Comparison of ENCODE assay signal across 8 mouse cellular contexts in the genomic region with DNA sequence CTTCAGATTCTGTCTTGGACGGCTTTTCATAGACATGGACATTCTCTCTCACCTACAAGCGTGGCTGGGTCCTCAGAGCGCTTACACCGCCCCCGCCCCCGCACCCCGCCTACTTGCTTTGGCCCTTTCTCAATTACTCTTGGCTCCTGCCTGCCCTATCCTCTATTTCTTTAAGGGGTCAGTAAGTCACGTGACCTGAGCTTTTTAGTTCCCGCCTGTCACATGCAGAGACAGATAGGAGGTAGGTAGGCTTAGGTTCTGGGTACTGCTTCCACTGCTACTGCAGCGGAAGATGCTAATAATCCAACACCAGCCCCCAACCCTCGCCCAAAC. TPM values are rescaled to one million over a fixed set of nuclear protein-coding genes. Genes with fewer than 3 reads are reported as not detected.
A peak's percentile ranks its signal among the peaks of the same experiment; 100 is the strongest.
DNase-seq lines count a peak whose midpoint lies in the region; ATAC-seq and TF ChIP-seq lines count a peak whose summit lies in the region.

No protein-coding gene starts in this region.

- intact Hi-C loops in left cerebral cortex, adult 2 months (cut with DNase I) = no loop called here
- intact Hi-C loops in left cerebral cortex, postnatal 4 days (cut with DNase I) = no loop called here

- DNase-seq in left cerebral cortex, adult 2 months (ENCODE audit: extremely low spot score in 1 of 2, low spot score in 2 of 2) = no peak
- DNase-seq in left cerebral cortex, postnatal 4 days = no peak
- no peak for DNase-seq in limb, embryonic 14.5 days (ENCODE audit: low spot score)
- no peak for DNase-seq in urinary bladder, postnatal 4 days (ENCODE audit: low spot score in 2 of 2)
- DNase-seq in gastrocnemius, adult 8-10 months (ENCODE audit: low spot score in 2 of 2) = no peak
- no peak for DNase-seq in left cerebral cortex, adult 8-10 months (ENCODE audit: low spot score in 2 of 2)

- peak overlapping the region; percentile 84 for H3K4me2 ChIP-seq in limb, embryonic 14.5 days (replicated peaks; ENCODE audit: low read depth, low read length, severe bottlenecking)

- H3K27me3 ChIP-seq in erythroblast, embryonic 14.5 days (ENCODE audit: control insufficient read depth) = peaks cover 2% of the 10 kb centered on the region; the same call in 1 of the 2 replicates
- no peaks in the 10 kb centered on the region for H3K27me3 ChIP-seq in limb, embryonic 14.5 days (ENCODE audit: control insufficient read depth, insufficient read depth, low read length)

- peaks cover 12% of the 10 kb centered on the region for H3K9me3 ChIP-seq in erythroblast, embryonic 14.5 days (ENCODE audit: control insufficient read depth, low read length)
- H3K9me3 ChIP-seq in limb, embryonic 14.5 days (ENCODE audit: control insufficient read depth, low read length) = no peaks in the 10 kb centered on the region

- H3K27ac ChIP-seq in left cerebral cortex, adult 2 months = peak overlapping the region; percentile 88
- H3K27ac ChIP-seq in limb, embryonic 14.5 days (replicated peaks; ENCODE audit: low read depth, low read length) = no peak overlapping the region
- H3K27ac ChIP-seq in olfactory bulb, adult 2 months (ENCODE audit: insufficient read depth, low read depth, low read length) = 0 out of 2 replicates have a peak overlapping the region, but pooled peaks have one; percentile 5

- H3K4me1 ChIP-seq in erythroblast, embryonic 14.5 days (ENCODE audit: control insufficient read depth) = peaks cover 83% of the 10 kb centered on the region
- H3K4me1 ChIP-seq in limb, embryonic 14.5 days (ENCODE audit: control insufficient read depth, insufficient read depth, low read length) = peaks cover 11% of the 10 kb centered on the region
- H3K4me1 ChIP-seq in olfactory bulb, adult 2 months (ENCODE audit: control insufficient read depth, insufficient read depth, low read length) = peaks cover 14% of the 10 kb centered on the region

- peaks cover 81% of the 10 kb centered on the region for H3K36me3 ChIP-seq in erythroblast, embryonic 14.5 days (ENCODE audit: control insufficient read depth)
- peaks cover 29% of the 10 kb centered on the region for H3K36me3 ChIP-seq in limb, embryonic 14.5 days (ENCODE audit: control insufficient read depth, insufficient read depth, low read length)

- WGBS in limb, embryonic 14.5 days = 5% methylated on average over 11 of the region's 11 CpGs
- 9% methylated on average over 11 of the region's 11 CpGs for WGBS in olfactory bulb, adult 2 months

- no peak overlapping the region for H3K9ac ChIP-seq in limb, embryonic 14.5 days (ENCODE audit: low read depth, low read length, severe bottlenecking)

- no peak for ATAC-seq in limb, embryonic 14.5 days (ENCODE audit: low FRiP score, low read depth)

- peak overlapping the region; percentile 90 for H3K4me3 ChIP-seq in left cerebral cortex, adult 2 months
- H3K4me3 ChIP-seq in erythroblast, embryonic 14.5 days (replicated peaks) = peak overlapping the region; percentile 100
- peak overlapping the region; percentile 63; the same call in 1 of the 2 replicates for H3K4me3 ChIP-seq in limb, embryonic 14.5 days (replicated peaks; ENCODE audit: low read length)
- H3K4me3 ChIP-seq in olfactory bulb, adult 2 months (ENCODE audit: insufficient read depth, low read depth, low read length) = no peak overlapping the region

- TF ChIP-seq CTCF in left cerebral cortex, adult 2 months (IDR thresholded peaks at IDR 0.05) = no peak
- no peak for TF ChIP-seq CTCF in olfactory bulb, adult 2 months (IDR thresholded peaks at IDR 0.05; ENCODE audit: insufficient read depth, low read depth, low read length)

- TF ChIP-seq POLR2A in limb, embryonic 14.5 days (IDR thresholded peaks at IDR 0.05; ENCODE audit: borderline replicate concordance, extremely low read depth, insufficient read depth, insufficient read length) = no peak
- TF ChIP-seq POLR2A in olfactory bulb, adult 2 months (IDR thresholded peaks at IDR 0.05; ENCODE audit: insufficient read depth, low read depth, low read length) = no peak

RNA-seq across cellular contexts. Expression of a gene that starts 0.5 kb away (rescaled TPM):
- total RNA-seq in left cerebral cortex, adult 2 months (2021) = 10 to 100 TPM; 62.1 TPM
- total RNA-seq in left cerebral cortex, postnatal 4 days (2021) = 10 to 100 TPM; 64.0 to 71.1 TPM
- 19.1 and 19.9 TPM in 2 replicates for polyA plus RNA-seq in erythroblast, embryonic 14.5 days (2012)
- polyA plus RNA-seq in limb, embryonic 14.5 days (2012; rRNA removed) = 20.8 and 35.7 TPM in 2 replicates
- 4.8 and 5.0 TPM in 2 replicates for polyA plus RNA-seq in limb, embryonic 14.5 days (2014; fragmentation: Nextera tagmentation; extraction: Ambion mirVana)
- polyA plus RNA-seq in olfactory bulb, adult 2 months (2012; ENCODE audit: insufficient read depth, insufficient read length, low replicate concordance, missing spikeins) = not detected in 2 replicates
- total RNA-seq in gastrocnemius, adult 8-10 months (2022) = under 1 TPM; 0.12 to 0.70 (median 0.30) TPM
- 10 to 100 TPM; 57.0 to 65.5 (median 58.8) TPM for total RNA-seq in left cerebral cortex, adult 8-10 months (2022)

RNA-seq across cellular contexts. Expression of a gene that starts 16.5 kb away (rescaled TPM):
- total RNA-seq in left cerebral cortex, adult 2 months (2021) = 10 to 100 TPM; 28.9 to 29.3 TPM
- 10 to 100 TPM; 34.0 to 35.8 TPM for total RNA-seq in left cerebral cortex, postnatal 4 days (2021)
- 0.57 and 0.75 TPM in 2 replicates for polyA plus RNA-seq in erythroblast, embryonic 14.5 days (2012)
- polyA plus RNA-seq in limb, embryonic 14.5 days (2012; rRNA removed) = 39.4 and 46.7 TPM in 2 replicates
- polyA plus RNA-seq in limb, embryonic 14.5 days (2014; fragmentation: Nextera tagmentation; extraction: Ambion mirVana) = 18.0 and 22.0 TPM in 2 replicates
- not detected in 2 replicates for polyA plus RNA-seq in olfactory bulb, adult 2 months (2012; ENCODE audit: insufficient read depth, insufficient read length, low replicate concordance, missing spikeins)
- total RNA-seq in gastrocnemius, adult 8-10 months (2022) = 1 to 10 TPM; 4.5 to 9.6 (median 7.2) TPM
- 10 to 100 TPM; 30.2 to 34.9 (median 33.3) TPM for total RNA-seq in left cerebral cortex, adult 8-10 months (2022)

RNA-seq across cellular contexts. Expression of a gene that starts 20.5 kb away (rescaled TPM):
- total RNA-seq in left cerebral cortex, adult 2 months (2021) = 10 to 100 TPM in 1 of 2 experiments, 1 to 10 TPM in 1; 8.7 to 13.3 TPM
- total RNA-seq in left cerebral cortex, postnatal 4 days (2021) = 1 to 10 TPM; 8.3 to 8.8 TPM
- polyA plus RNA-seq in erythroblast, embryonic 14.5 days (2012) = 0.07 TPM in 1 of 2 replicates, not detected in the other
- 8.6 and 10.5 TPM in 2 replicates for polyA plus RNA-seq in limb, embryonic 14.5 days (2012; rRNA removed)
- 12.6 and 13.5 TPM in 2 replicates for polyA plus RNA-seq in limb, embryonic 14.5 days (2014; fragmentation: Nextera tagmentation; extraction: Ambion mirVana)
- not detected in 2 replicates for polyA plus RNA-seq in olfactory bulb, adult 2 months (2012; ENCODE audit: insufficient read depth, insufficient read length, low replicate concordance, missing spikeins)
- 10 to 100 TPM; 20.5 to 24.7 (median 22.6) TPM for total RNA-seq in gastrocnemius, adult 8-10 months (2022)
- 10 to 100 TPM; 10.6 to 13.8 (median 11.8) TPM for total RNA-seq in left cerebral cortex, adult 8-10 months (2022)

RNA-seq across cellular contexts. Expression of a gene that starts 31.2 kb away (rescaled TPM):
- 100 to 1,000 TPM; 190 to 222 TPM for total RNA-seq in left cerebral cortex, adult 2 months (2021)
- total RNA-seq in left cerebral cortex, postnatal 4 days (2021) = 10 to 100 TPM; 69.5 to 74.9 TPM
- polyA plus RNA-seq in erythroblast, embryonic 14.5 days (2012) = 24.5 and 25.4 TPM in 2 replicates
- polyA plus RNA-seq in limb, embryonic 14.5 days (2012; rRNA removed) = 19.6 and 23.1 TPM in 2 replicates
- polyA plus RNA-seq in limb, embryonic 14.5 days (2014; fragmentation: Nextera tagmentation; extraction: Ambion mirVana) = 7.5 and 8.0 TPM in 2 replicates
- polyA plus RNA-seq in olfactory bulb, adult 2 months (2012; ENCODE audit: insufficient read depth, insufficient read length, low replicate concordance, missing spikeins) = not detected in 2 replicates
- total RNA-seq in gastrocnemius, adult 8-10 months (2022) = 10 to 100 TPM; 10.4 to 18.9 (median 15.2) TPM
- total RNA-seq in left cerebral cortex, adult 8-10 months (2022) = 100 to 1,000 TPM; 201 to 282 (median 245) TPM

RNA-seq across cellular contexts. Expression of a gene that starts 36.9 kb away (rescaled TPM):
- total RNA-seq in left cerebral cortex, adult 2 months (2021) = 10 to 100 TPM; 13.8 to 14.6 TPM
- total RNA-seq in left cerebral cortex, postnatal 4 days (2021) = 10 to 100 TPM; 20.4 to 22.2 TPM
- 0.15 and 0.20 TPM in 2 replicates for polyA plus RNA-seq in erythroblast, embryonic 14.5 days (2012)
- 47.9 and 71.0 TPM in 2 replicates for polyA plus RNA-seq in limb, embryonic 14.5 days (2012; rRNA removed)
- 39.4 and 39.5 TPM in 2 replicates for polyA plus RNA-seq in limb, embryonic 14.5 days (2014; fragmentation: Nextera tagmentation; extraction: Ambion mirVana)
- polyA plus RNA-seq in olfactory bulb, adult 2 months (2012; ENCODE audit: insufficient read depth, insufficient read length, low replicate concordance, missing spikeins) = 150 TPM in 1 of 2 replicates, not detected in the other
- 10 to 100 TPM; 10.9 to 14.8 (median 13.0) TPM for total RNA-seq in gastrocnemius, adult 8-10 months (2022)
- 10 to 100 TPM; 15.2 to 16.9 (median 16.5) TPM for total RNA-seq in left cerebral cortex, adult 8-10 months (2022)

Comparison
In these comparisons a context has a peak if more than half of its experiments do, and no peak if none do; other contexts are left out.
1. RNA of a gene that starts 0.5 kb away (total RNA-seq): 64.0 to 71.1 TPM in left cerebral cortex, postnatal 4 days, 62.1 TPM in left cerebral cortex, adult 2 months and 57.0 to 65.5 TPM in left cerebral cortex, adult 8-10 months; 0.12 to 0.70 TPM in gastrocnemius, adult 8-10 months; every median in the first group is over 10 times any median in the second.